Mouse (Mus musculus) forelimb bud, embryonic 11.5 days (tissue): ENCODE results near the gene Fibp.
A peak's percentile ranks its signal among the peaks of the same experiment; 100 is the strongest.

Experiments
- DNase-seq: peaks from one replicate; pipeline ENCODE4 v3.0.0-alpha.2; 2012; ENCODE audit warnings: low read depth, low spot score

Gene Fibp

DNA sequence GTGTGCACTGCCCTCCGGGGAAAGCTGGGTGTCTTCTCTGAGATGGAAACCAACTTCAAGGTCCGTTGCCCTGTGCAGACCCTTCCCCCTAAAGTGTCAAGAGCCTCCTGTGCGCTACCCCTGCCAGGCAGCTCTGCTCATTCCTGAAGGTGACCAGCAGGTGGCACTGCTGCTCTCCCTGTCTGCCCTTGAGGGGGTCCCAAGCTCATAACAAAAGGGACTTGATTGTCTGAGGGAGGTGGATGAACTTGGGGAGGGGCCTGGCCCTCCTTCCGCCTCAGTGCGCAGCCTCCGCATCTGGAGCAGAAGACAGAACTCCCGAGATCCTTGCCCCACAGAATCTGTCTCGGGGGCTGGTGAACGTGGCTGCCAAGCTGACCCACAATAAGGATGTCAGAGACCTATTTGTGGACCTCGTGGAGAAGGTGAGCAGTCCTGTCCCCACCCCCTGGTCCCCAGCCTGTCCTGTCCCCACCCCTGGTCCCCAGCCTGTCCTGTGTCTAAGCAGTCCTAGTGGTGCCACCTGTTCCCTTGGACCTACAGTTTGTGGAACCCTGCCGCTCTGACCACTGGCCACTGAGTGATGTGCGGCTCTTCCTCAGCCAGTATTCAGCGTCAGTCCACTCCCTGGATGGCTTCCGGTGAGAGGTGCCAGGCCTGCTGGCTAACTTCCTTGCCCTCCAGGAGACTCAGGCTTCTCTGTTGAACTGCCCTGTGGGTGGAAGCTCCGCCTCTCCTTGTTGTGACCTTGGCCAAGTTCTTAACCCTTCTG is 3.6 kb downstream of the Fibp start:
- DNase-seq, result peak; percentile 85

DNA sequence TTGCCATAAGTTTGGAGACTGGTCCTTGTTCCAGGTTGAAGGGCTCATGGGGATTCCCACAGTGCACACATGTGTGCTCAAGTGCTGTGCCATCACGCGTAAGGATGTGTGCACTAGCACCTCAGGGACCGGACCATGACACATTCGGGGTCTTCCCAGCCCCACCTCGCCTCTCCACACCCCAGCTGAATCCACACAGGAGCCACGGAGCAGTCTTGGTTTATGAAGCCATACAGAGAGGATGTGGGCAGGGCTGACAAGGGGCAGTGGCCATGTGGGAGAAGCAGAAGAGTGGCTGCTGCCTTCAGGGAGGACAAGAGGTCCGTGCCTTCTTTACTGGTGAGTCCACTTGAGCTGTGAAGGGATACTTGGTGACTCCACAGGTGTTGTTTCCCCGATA is 4.6 kb downstream of the Fibp start:
- DNase-seq, result no peak

DNA sequence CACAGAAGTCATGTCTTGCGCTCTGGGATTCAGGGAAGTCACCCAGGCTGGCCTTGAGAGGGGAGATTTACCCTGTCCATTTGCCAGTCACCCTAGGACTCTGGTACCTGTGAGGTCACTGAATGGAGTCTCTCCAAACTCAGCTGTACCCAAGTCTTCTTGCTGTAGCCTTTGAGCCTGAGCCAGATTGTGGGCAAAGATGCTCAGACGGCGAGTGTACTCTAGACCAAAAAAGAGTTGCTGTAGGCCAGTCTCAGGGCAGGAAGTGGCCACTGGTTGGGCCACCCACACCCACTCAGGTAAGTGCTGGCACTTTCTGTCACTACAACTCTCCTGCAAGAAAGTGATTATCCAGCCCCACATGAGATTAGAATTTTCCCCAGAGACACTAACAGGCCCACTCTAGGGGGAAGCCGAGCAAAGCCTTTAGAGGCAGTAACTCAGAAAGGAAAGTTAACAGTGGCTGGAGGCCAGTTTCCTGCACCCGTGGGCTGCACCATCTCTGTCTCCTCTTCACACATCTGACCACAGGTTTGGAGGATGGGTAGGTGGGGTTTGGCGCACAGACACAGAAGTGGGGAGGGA is 6.6 kb downstream of the Fibp start:
- DNase-seq, result no peak

DNA sequence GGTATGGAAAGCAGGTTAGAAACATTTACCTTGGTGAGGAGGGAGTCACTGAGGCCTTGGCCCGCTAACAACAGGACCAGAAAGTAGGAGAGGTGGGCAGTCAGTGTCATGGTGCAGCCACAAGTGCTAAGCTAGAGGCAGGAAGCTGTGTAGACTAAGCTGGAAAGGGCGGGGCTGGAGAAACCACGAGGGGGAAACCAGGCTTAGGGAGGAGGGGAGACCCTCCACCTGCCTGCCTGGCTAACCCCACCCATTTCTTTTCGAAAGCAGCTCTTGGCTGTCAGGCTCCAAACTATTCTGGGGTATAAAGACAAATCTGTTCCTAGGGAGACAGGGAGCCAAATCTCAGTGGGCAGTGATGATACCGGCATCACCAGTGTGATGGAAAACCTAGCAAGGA is 8.0 kb downstream of the Fibp start, which contains the start of gene Ctsw:
TSS of gene Ctsw (minus strand) at position 134 of the 400 bp plus-strand sequence.
- no peak for DNase-seq

DNA sequence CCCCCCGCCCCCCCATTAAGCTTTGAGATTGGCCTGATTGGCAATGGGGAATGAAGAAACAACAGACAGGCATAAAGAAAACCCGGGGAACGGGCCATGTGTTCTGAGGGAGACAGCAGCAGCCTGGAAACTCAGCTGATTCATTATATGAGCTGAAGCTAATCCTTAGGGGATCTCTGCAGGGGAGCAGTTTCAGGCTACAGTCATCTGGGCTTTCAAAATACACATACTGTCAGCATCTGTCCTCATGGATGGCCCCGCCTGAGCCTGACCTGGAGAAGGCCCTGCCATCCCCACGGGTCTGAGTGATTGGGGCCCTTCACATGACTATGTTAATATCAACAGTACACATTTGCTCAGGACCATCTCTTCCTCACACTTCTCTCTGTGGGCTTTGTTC is 11.4 kb downstream of the Fibp start:
- DNase-seq, result no peak

DNA sequence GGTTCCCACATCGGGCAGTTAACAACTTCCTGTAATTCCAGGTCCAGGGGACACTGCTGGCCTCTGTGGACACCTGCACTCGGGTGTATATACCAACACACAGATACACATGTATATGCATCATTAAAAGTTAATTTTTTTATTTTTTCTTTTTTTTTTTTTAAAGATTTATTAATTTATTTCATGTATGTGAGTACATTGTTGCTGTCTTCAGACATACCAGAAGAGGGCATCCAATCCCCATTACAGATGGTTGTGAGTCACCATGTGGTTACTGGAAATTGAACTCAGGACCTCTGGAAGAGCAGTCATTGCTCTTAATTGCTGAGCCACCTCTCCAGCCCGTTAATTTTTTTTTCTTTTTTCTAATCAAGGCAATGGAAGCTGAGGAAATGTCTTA is 12.4 kb downstream of the Fibp start:
- no peak for DNase-seq

DNA sequence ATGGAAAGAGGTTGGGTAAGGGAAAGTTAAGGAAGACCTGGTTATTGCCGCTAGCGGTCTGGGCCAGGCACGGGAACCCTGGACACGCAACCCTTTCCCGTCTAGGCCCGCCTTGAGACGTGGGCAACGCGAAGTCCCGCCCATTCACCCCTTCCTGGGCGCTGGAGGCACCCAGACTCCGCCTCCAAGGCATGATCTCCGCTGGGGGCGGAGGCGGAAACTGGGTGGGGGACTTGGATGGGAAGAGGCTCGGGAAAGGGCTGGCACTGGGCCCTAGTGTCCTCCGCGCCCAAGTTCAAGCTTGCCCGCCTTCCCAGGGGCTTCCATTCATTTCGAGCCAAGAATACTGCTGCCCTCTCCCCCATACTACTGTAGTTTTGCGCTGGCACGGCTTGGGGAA is 13.3 kb downstream of the Fibp start, which contains the start of gene Efemp2:
TSS of gene Efemp2 (plus strand) at position 235 of the 400 bp plus-strand sequence.
- DNase-seq, result peak; percentile 65

DNA sequence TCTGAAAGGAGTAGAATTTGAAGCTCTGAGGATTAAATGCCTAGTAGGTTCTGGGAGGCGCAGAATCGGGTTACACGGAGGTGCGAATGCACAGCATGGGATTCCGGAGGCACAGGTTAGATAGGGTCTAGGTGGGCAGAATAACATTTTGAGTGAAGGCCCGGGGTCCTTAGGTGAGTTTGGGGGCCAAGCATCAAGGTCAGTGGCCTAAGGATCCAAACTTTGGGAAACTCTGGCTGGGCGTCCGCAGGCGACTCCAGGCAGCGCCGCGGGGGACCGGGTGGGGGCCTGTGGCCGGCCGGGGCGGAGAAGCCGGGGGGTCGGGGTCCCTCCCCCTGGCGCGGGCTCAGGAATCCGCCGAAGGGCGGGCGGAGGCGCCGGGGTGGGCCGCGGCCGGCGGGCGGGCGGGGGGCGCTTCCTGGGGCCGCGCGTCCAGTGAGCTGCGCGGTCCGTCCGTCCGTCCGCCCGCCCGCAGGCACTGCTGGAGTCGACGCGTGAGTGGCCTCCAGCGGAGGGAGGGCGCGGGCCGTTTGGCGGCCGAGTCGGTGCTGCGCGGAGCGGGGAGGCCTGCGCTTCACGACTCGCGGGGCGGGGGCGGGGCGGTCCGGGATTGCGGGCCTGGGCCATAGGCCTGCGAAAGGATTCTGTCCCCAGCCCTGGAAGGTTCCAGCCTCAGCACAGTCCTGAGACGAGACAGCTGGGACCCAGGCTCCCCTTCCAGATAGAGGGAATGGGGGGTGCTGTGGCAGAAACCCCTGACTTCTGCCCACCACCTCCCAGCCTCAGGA is 14.1 kb downstream of the Fibp start:
- DNase-seq, result no peak

DNA sequence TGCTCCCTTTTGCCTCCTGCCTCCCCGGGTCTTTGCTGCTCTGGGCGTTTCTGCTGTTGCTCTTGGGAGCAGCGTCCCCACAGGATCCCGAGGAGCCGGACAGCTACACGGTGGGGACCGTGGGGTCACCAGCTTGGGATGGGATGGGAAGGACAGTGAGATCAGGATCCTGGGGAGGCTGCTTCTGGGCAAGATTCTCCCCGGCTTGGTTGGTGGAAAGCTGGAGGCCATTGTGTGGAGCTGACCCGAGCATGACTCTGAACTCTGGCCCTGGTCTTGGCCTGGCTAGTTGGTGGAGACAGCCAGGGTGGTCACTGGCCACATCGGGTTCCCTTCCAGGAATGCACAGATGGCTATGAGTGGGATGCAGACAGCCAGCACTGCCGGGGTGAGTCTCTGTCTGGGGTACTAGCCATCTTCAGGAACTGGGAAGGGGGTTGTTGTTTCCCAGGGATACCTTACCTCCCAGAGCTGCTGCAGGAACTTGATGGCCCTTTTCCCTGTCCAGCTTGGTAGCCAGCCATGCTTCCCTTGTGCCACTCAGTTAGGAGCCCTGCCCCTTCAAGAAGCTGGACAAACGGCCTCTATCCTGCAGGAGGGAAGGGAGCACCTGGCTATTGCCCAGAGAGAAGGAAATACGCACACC is 14.8 kb downstream of the Fibp start:
- DNase-seq, result no peak

DNA sequence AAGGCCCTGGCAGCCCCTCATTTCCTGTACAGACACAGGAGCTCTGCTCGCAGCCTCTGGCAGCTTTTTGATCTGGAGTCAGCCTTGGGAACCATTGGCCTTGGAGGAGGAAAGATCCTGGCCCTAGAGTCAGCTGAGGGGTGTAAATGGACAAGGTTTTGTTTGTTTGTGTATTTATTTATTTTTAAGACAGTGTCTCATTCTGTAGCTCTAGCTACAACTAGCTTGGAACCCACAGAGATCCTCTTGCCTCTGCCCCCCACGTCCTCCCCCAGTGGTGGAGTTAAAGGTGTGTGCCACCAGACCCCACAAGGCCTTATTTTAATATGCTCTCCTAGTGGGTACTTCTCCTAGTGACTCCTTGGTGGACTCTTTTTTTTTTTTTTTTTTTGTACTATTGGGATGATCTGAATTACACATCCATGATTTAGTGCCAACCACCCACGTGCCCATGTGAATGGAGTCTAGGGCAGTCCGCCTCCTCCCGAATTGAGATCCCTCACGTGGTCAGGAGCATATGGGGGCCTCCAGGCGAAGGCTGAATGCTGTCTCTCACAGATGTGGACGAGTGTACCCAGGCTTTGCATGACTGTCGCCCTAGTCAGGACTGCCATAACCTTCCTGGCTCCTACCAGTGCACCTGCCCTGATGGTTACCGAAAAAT is 16.7 kb downstream of the Fibp start:
- no peak for DNase-seq

DNA sequence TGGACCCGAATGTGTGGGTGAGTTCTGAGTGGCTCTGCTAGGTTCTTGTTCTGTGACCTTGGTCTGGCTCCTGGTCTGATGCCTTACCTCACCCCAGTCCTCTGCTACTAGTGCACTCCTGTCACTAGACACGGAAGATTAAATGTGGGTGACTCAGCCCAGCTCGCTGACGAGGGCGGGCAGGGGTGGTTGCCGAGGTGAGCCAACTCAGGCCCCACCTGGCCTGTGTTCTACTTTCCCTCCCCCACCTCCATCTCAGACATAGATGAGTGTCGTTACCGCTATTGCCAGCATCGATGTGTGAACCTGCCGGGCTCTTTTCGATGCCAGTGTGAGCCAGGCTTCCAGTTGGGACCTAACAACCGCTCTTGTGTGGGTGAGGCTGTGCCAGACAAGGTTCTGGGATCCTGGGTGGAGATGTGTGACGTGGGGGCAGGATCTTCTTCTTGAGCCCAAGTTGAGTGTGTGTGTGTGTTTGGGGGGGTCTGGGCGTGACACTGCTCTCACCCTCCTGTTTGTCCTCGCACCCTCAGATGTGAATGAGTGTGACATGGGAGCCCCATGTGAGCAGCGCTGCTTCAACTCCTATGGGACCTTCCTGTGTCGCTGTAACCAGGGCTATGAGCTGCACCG is 17.4 kb downstream of the Fibp start:
- DNase-seq, result no peak

DNA sequence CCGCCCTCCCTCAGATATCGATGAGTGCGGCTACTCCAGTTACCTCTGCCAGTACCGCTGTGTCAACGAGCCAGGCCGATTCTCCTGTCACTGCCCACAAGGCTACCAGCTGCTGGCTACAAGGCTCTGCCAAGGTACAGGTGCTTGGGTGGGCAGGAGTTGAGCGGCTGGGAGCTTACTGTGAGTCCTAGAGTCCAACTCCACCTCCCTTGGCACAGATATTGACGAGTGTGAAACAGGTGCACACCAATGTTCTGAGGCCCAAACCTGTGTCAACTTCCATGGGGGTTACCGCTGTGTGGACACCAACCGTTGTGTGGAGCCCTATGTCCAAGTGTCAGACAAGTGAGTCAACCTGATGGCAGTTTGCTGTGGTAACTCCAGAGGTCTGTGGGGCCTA is 19.6 kb downstream of the Fibp start:
- no peak for DNase-seq

DNA sequence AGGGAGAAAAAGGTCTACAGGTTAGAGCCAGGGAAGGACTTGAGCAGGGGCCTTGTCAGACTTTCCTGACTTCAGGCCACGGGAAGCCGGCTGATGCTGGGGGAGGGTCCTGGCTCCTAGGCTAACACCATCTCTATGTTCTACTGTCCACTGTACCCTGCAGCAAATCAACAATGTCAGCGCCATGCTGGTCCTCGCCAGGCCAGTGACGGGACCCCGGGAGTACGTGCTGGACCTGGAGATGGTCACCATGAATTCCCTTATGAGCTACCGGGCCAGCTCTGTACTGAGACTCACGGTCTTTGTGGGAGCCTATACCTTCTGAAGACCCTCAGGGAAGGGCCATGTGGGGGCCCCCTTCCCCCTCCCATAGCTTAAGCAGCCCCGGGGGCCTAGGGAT is 21.0 kb downstream of the Fibp start:
- DNase-seq, result no peak

DNA sequence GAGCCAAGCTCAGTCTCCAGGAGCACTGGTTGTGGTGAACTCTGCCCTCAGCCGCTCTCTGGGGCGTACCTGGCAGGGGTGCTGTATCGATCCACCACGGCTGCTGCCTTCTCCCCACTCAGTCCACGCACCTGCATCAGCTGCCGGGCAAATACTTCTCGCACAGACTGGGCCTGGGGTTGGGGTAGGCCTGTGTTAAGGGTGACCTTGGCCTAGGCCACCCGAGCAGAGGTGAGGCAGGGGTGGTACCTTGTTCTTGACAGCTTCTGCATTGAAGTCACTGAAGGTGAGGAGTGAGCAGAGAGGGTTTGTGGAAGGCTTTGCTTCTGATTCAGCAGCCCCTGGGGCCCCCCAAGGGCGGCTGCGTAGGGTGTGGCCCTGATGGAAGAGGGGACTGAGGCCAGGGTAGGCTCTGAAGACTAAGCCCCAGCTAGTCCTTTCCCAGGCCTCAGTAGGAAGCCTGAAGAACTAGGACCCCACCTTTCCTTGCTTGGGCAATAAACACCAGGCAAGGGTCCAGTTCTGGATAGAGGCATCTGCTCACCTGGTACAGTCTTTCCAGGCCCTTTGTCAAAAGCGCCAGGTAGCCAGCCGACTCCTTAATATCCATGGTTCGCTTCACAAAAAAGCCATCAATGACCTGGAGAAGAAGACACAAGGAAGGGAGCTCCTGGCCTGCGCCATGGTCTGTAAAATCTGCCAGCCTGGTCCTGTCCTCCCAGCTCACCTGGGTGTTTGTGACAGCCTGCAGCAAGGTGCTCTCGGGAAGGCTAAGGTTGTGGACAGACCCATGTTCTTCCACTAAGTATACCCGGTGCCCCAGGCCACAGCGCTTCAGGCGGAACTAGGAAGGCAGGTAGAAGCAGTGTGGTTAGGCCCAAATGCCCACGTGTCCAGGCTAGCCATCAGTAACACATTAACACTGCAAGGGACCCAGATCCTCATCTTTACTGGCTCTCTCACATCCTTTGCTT is 23.3 kb downstream of the Fibp start:
- no peak for DNase-seq

DNA sequence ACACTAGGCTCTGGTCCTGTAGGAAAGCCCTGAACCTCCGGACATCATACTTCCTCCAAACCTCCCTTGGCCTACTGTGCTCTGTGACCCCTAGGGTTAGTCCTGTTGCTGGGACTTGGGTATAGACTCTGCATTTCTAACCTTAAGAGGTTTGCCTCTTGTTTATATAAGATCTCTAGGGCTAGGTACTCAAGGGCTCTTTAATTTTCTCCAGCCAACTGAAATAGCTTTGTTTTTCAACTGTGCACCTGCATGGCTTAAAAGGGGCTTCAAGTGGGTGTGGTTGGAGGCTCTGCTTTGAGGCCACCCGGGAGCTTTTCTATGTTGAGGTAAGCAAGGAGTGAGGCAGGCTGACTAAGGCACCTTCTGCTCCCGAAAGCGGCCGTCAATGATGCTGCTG is 24.1 kb downstream of the Fibp start:
- no peak for DNase-seq

DNA sequence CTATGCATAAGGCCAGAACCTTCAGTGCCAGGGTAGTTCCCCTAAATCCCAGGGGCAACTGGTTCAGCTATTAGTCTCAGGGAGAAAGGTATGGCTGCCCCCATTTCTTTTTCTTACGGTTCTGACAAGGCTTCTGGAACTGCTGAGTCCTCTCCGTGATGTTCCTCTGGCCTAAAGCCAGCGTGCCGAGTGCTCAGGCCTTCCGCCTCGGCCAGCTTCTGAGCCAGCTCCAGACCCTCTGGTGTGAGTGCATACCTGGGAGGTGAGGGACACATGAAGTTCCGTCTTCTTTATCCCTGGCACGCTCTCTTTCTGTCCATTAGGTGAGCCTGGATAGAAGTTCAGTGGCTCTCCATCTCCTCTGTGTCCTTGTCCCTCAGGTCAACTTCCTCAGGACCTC is 25.0 kb downstream of the Fibp start:
- no peak for DNase-seq

DNA sequence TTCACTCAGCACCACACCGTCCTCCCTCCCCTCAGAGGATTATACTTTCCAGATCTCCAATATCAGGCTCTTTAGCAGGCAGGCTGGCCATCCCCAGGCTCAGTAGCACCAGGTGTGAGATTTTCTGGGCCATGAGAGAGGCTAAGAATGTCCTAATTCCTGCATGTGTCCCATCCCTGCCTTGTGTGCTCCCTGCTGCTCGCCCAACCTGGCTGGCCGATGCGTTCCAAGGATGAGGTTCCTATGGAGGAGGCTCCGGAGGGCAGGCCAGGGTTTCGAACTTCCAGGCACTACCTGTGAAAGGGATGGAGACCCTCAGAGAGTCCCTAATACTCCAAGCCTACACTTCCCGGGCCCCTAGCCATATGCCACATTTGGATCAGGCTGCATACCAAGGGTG is 25.4 kb downstream of the Fibp start:
- DNase-seq, result no peak

DNA sequence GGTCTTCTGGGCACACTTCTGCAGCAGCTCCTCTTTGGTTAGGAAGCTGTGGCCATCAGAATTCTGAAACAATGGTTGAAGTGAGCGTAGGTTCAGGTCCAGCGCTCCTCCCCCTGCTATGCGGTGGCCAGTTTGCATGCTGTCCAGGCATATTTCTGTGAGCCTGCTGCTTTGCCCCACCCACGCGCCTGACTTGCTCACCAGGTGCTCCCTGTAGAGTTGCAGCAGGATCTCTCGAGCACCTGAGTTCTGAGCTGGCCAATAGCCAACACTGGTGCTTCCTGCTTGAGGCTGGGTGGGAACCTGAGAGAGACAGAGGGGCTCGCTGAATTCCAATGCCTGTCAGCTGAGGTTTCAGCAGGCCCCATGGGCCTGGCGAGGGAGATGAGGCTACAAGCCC is 25.9 kb downstream of the Fibp start:
- no peak for DNase-seq

DNA sequence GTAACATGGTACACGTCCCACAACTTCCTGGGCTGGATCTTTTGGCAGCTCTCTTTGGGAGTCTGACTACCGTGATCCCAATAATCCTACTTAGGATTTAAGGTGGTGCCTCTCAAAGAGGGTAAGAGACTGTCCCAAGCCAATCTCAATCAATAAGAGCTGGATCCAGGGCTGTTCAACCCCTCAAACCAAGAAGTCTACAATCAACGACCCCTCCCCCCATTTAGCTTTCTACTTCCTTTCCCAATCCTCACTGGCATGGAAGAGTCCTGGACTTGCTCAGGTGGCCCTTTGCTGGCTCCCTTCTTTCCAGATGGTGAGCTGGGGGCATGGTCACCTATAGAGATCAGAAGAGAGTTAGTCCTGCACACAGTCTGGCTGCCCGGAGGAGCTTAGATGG is 26.4 kb downstream of the Fibp start:
- DNase-seq, result no peak
